Mouse (Mus musculus) embryonic facial prominence, embryonic 11.5 days (tissue): Measurements from ENCODE around the gene Ttbk2. TPM values are rescaled to one million over a fixed set of nuclear protein-coding genes. Genes with fewer than 3 reads are reported as not detected.

Experiments
- ATAC-seq: fragments of 200-750 bp; cut with Nextera tagmentation; replicated peaks from 2 replicates; pipeline ENCODE4 v1.8.0; 2017; ENCODE audit warnings: low read depth; ENCODE audit not compliant: insufficient number of reproducible peaks, low FRiP score, low TSS enrichment
- DNase-seq: peaks from one replicate; pipeline ENCODE4 v3.0.0-alpha.2; 2015; ENCODE audit warnings: low spot score
- H3K27ac ChIP-seq: fragments of 300-500 bp; sonication (generic); replicated peaks from 2 replicates; pipeline ENCODE4 v1.5.1; 2014; ENCODE audit warnings: mild to moderate bottlenecking, low read depth, low read length, control low read depth
- H3K27me3 ChIP-seq: fragments of 300-500 bp; sonication (generic); 2 replicates; pipeline ENCODE4 v1.6.1; 2014; ENCODE audit warnings: mild to moderate bottlenecking, low read length, moderate library complexity, mixed read lengths; ENCODE audit not compliant: control insufficient read depth, insufficient read depth
- H3K36me3 ChIP-seq: fragments of 300-500 bp; sonication (generic); replicated peaks from 2 replicates; pipeline ENCODE4 v1.6.1; 2014; ENCODE audit warnings: low read depth, mild to moderate bottlenecking, low read length, moderate library complexity, mixed read lengths; ENCODE audit not compliant: control insufficient read depth, insufficient read depth
- H3K4me1 ChIP-seq: fragments of 300-500 bp; sonication (generic); 2 replicates; pipeline ENCODE4 v1.6.1; 2014; ENCODE audit warnings: low read length, mixed read lengths; ENCODE audit not compliant: control insufficient read depth, insufficient read depth
- H3K4me2 ChIP-seq: fragments of 300-500 bp; sonication (generic); 2 replicates; pipeline ENCODE4 v1.6.1; 2014; ENCODE audit warnings: low read depth, mild to moderate bottlenecking, control low read depth, low read length, moderate library complexity
- H3K4me3 ChIP-seq: fragments of 300-500 bp; sonication (generic); 2 replicates; pipeline ENCODE4 v1.5.1; 2014; ENCODE audit warnings: low read depth, low read length, control low read depth
- H3K9ac ChIP-seq: fragments of 300-500 bp; sonication (generic); replicated peaks from 2 replicates; pipeline ENCODE4 v1.6.1; 2014; ENCODE audit warnings: mild to moderate bottlenecking, control low read depth, low read length
- H3K9me3 ChIP-seq: fragments of 300-500 bp; sonication (generic); replicated peaks from 2 replicates; pipeline ENCODE4 v1.6.1; 2016; ENCODE audit warnings: mild to moderate bottlenecking, low read length, inconsistent platforms, mixed read lengths; ENCODE audit not compliant: control insufficient read depth
- WGBS: fragments of 180-500 bp; shearing (Covaris S2); extraction: QIAGEN DNeasy Blood & Tissue Kit; methylation state at CpG from one replicate; pipeline ENCODE4 v1.1.7; 2014; 5-methylcytosine and 5-hydroxymethylcytosine counted together
- polyA plus RNA-seq: library from polyadenylated mRNA; unstranded; fragments of >200 nt; fragmentation: Nextera tagmentation; extraction: Ambion mirVana; gene quantifications from 2 replicates; pipeline ENCODE4 v1.2.1, GENCODE M21; 2014

Ttbk2 gene
- polyA plus RNA-seq, 1 experiment from 2014 or later: 5.5 TPM

GRCm38 (mm10) chr2:120718496-120718895 lies 131.9 kb downstream of the Ttbk2 start:
- H3K4me1 ChIP-seq: no peaks in the 10 kb centered on the region
- H3K4me3 ChIP-seq: no peak overlapping the region
- H3K36me3 ChIP-seq: peaks cover 13% of the 10 kb centered on the region
- no peak for ATAC-seq
- WGBS: 93% methylated on average over 8 of the region's 8 CpGs
- H3K4me2 ChIP-seq: no peak overlapping the region
- no peak overlapping the region for H3K9ac ChIP-seq
- no peaks in the 10 kb centered on the region for H3K9me3 ChIP-seq
- H3K27me3 ChIP-seq: no peaks in the 10 kb centered on the region
- DNase-seq: no peak
- no peak overlapping the region for H3K27ac ChIP-seq

- Histone ChIP-seq H3K4me2 (no peak overlapping the region), H3K27ac (no peak overlapping the region), H3K4me3 (no peak overlapping the region), H3K9ac (no peak overlapping the region), H3K9me3 (no peaks in the 10 kb centered on the region), H3K4me1 (no peaks in the 10 kb centered on the region), H3K27me3 (no peaks in the 10 kb centered on the region), H3K36me3 (peaks cover 9% of the 10 kb centered on the region; the same call in 1 of the 2 replicates)
- 97% methylated on average over 3 of the region's 3 CpGs for WGBS
- DNase-seq: no peak
- no peak for ATAC-seq
Observed at GRCm38 (mm10) chr2:120713441-120713840, 137.0 kb downstream of the Ttbk2 start.

- no peaks in the 10 kb centered on the region for H3K27me3 ChIP-seq
- ATAC-seq (no peak), DNase-seq (no peak)
- WGBS: 92% methylated on average over 3 of the region's 3 CpGs
- no peaks in the 10 kb centered on the region for H3K9me3 ChIP-seq
- no peak overlapping the region for H3K9ac ChIP-seq
- no peak overlapping the region for H3K4me3 ChIP-seq
- H3K4me1 ChIP-seq: no peaks in the 10 kb centered on the region
- no peak overlapping the region for H3K4me2 ChIP-seq
- H3K36me3 ChIP-seq: peaks cover 5% of the 10 kb centered on the region; the same call in 1 of the 2 replicates
- H3K27ac ChIP-seq: no peak overlapping the region
Observed at GRCm38 (mm10) chr2:120710948-120711347, 139.5 kb downstream of the Ttbk2 start.

GRCm38 (mm10) chr2:120710154-120710553 lies 140.2 kb downstream of the Ttbk2 start:
- Histone ChIP-seq H3K4me1 (no peaks in the 10 kb centered on the region), H3K4me3 (no peak overlapping the region), H3K27me3 (no peaks in the 10 kb centered on the region), H3K27ac (no peak overlapping the region), H3K36me3 (peaks cover 5% of the 10 kb centered on the region; the same call in 1 of the 2 replicates), H3K9me3 (no peaks in the 10 kb centered on the region), H3K9ac (no peak overlapping the region), H3K4me2 (no peak overlapping the region)
- WGBS: 88% methylated on average over 3 of the region's 3 CpGs
- no peak for ATAC-seq
- DNase-seq: no peak

- no peaks in the 10 kb centered on the region for H3K9me3 ChIP-seq
- H3K9ac ChIP-seq: no peak overlapping the region
- H3K36me3 ChIP-seq: no peaks in the 10 kb centered on the region
- no peaks in the 10 kb centered on the region for H3K4me1 ChIP-seq
- H3K4me3 ChIP-seq: no peak overlapping the region
- ATAC-seq (no peak), DNase-seq (no peak)
- H3K27ac ChIP-seq: no peak overlapping the region
- H3K27me3 ChIP-seq: no peaks in the 10 kb centered on the region
- no peak overlapping the region for H3K4me2 ChIP-seq
Observed at GRCm38 (mm10) chr2:120707041-120707440, 143.4 kb downstream of the Ttbk2 start.

- H3K27ac ChIP-seq: no peak overlapping the region
- H3K4me2 ChIP-seq: no peak overlapping the region
- no peak overlapping the region for H3K4me3 ChIP-seq
- H3K27me3 ChIP-seq: no peaks in the 10 kb centered on the region
- no peak overlapping the region for H3K9ac ChIP-seq
- H3K9me3 ChIP-seq: no peaks in the 10 kb centered on the region
- DNase-seq: no peak
- H3K36me3 ChIP-seq: 0 out of 2 replicates have a peak, but pooled peaks cover 2% of the 10 kb centered on the region
- ATAC-seq: no peak
- no peaks in the 10 kb centered on the region for H3K4me1 ChIP-seq
- WGBS: 76% methylated on average over 5 of the region's 5 CpGs
Observed at GRCm38 (mm10) chr2:120702675-120703074, 147.7 kb downstream of the Ttbk2 start.

GRCm38 (mm10) chr2:120700379-120700885 lies 150.0 kb downstream of the Ttbk2 start:
- Histone ChIP-seq H3K36me3 (0 out of 2 replicates have a peak, but pooled peaks cover 2% of the 10 kb centered on the region), H3K4me3 (no peak overlapping the region), H3K9me3 (no peaks in the 10 kb centered on the region), H3K27ac (no peak overlapping the region), H3K9ac (no peak overlapping the region), H3K4me1 (no peaks in the 10 kb centered on the region), H3K27me3 (no peaks in the 10 kb centered on the region), H3K4me2 (no peak overlapping the region)
- ATAC-seq: no peak
- 87% methylated on average over 3 of the region's 3 CpGs for WGBS
- no peak for DNase-seq

- Histone ChIP-seq H3K4me2 (no peak overlapping the region), H3K4me3 (no peak overlapping the region), H3K9ac (no peak overlapping the region), H3K27me3 (no peaks in the 10 kb centered on the region), H3K27ac (no peak overlapping the region), H3K9me3 (no peaks in the 10 kb centered on the region), H3K4me1 (no peaks in the 10 kb centered on the region), H3K36me3 (0 out of 2 replicates have a peak, but pooled peaks cover 2% of the 10 kb centered on the region)
- WGBS: 88% methylated on average over 5 of the region's 5 CpGs
- ATAC-seq (no peak), DNase-seq (no peak)
Observed at GRCm38 (mm10) chr2:120697767-120698166, 152.6 kb downstream of the Ttbk2 start.
